Mouse (Mus musculus) right cerebral cortex, postnatal 4 days (tissue): Measurements from ENCODE around the gene C1qtnf5.

ENCODE experiments used
- DNase-seq: peaks from one replicate; pipeline ENCODE4 v3.0.0-alpha.2; 2022

C1qtnf5 gene

GRCm38 (mm10) chr9:44107110-44107509 is at the start of gene C1qtnf5:
Gene C1qtnf5, plus strand, starts transcription at chr9:44107245.
- peak; percentile 78 for DNase-seq

- no peak for DNase-seq
Measured at GRCm38 (mm10) chr9:44058606-44059005, 48.4 kb upstream of the C1qtnf5 start.

- DNase-seq = no peak
Measured at GRCm38 (mm10) chr9:44065177-44065576, 41.9 kb upstream of the C1qtnf5 start.

GRCm38 (mm10) chr9:44066785-44067225 is 40.2 kb upstream of the C1qtnf5 start, which contains the start of gene Usp2:
Gene Usp2, plus strand, starts transcription at chr9:44067021.
- DNase-seq = peak; percentile 100

- DNase-seq = no peak
Measured at GRCm38 (mm10) chr9:44067241-44067959, 39.6 kb upstream of the C1qtnf5 start.

- DNase-seq = no peak
Measured at GRCm38 (mm10) chr9:44067960-44068330, 39.1 kb upstream of the C1qtnf5 start.

GRCm38 (mm10) chr9:44069252-44069651 is 37.8 kb upstream of the C1qtnf5 start:
- no peak for DNase-seq

- no peak for DNase-seq
Measured at GRCm38 (mm10) chr9:44070113-44070843, 36.8 kb upstream of the C1qtnf5 start.

GRCm38 (mm10) chr9:44070844-44071231 is 36.2 kb upstream of the C1qtnf5 start:
- no peak for DNase-seq

GRCm38 (mm10) chr9:44071914-44072598 is 35.0 kb upstream of the C1qtnf5 start:
- no peak for DNase-seq

GRCm38 (mm10) chr9:44072599-44072915 is 34.5 kb upstream of the C1qtnf5 start:
- DNase-seq = no peak

- no peak for DNase-seq
Measured at GRCm38 (mm10) chr9:44073115-44073514, 33.9 kb upstream of the C1qtnf5 start.

GRCm38 (mm10) chr9:44074395-44075275 is 32.4 kb upstream of the C1qtnf5 start:
- no peak for DNase-seq

GRCm38 (mm10) chr9:44075276-44075995 is 31.6 kb upstream of the C1qtnf5 start:
- no peak for DNase-seq

GRCm38 (mm10) chr9:44075996-44076763 is 30.9 kb upstream of the C1qtnf5 start:
- no peak for DNase-seq

- no peak for DNase-seq
Measured at GRCm38 (mm10) chr9:44076764-44077120, 30.3 kb upstream of the C1qtnf5 start.

GRCm38 (mm10) chr9:44077266-44077910 is 29.7 kb upstream of the C1qtnf5 start:
- no peak for DNase-seq

GRCm38 (mm10) chr9:44078136-44078797 is 28.8 kb upstream of the C1qtnf5 start:
- no peak for DNase-seq

- peak; percentile 58 for DNase-seq
Measured at GRCm38 (mm10) chr9:44078955-44079756, 27.9 kb upstream of the C1qtnf5 start.
